Mouse (Mus musculus) cerebellum, adult 11-12 months (tissue): ENCODE data around the gene Cd79b.

ENCODE experiments used
- DNase-seq: peaks from one replicate; pipeline ENCODE4 v3.0.0; 2022

Cd79b gene

GRCm38 (mm10) chr11:106317801-106318200 is 3.2 kb upstream of the Cd79b start:
- DNase-seq: no peak

GRCm38 (mm10) chr11:106316416-106316815 is 1.9 kb upstream of the Cd79b start:
- DNase-seq: no peak

GRCm38 (mm10) chr11:106313533-106313932 is 1.0 kb downstream of the Cd79b start:
- DNase-seq: no peak

GRCm38 (mm10) chr11:106310123-106310522 is 4.4 kb downstream of the Cd79b start:
- DNase-seq: no peak

- DNase-seq: no peak
These were observed 6.4 kb downstream of the Cd79b start for GRCm38 (mm10) chr11:106308162-106308561.

DNA sequence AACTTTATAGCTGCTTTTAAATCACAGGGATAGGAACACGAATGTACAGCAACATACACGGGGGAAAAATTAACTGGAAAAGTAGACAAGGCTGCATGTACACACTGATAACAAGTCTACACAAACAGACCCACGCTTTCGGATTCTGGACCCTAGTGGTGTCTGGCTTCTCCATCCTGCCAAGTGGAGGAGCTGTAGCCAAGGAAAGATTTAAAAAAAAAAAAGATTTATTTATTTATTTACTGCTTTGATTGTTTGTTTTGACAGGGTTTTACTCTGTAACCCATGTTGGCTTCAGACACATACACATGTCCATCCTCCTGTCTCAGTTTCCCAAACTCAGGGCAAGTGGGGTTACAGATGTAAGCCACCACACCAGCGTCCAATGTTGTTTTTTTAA is 7.1 kb downstream of the Cd79b start:
- no peak for DNase-seq

DNA sequence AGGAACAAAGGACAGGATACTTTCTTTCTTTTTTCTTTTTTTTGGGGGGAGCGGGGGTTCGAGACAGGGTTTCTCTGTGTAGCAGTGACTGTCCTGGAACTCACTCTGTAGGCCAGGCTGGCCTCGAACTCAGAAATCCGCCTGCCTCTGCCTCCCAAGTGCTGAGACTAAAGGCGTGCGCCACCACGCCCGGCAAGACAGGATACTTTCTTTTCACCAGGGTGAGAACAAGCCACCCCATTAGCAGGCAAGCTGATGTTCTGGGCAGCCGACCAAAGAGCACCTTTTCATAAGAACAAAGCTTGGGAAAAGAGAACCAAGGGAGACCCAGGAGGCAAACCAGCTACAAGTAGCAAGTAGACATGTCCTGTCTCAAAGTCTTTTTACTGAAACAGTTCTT is 7.8 kb downstream of the Cd79b start:
- no peak for DNase-seq

- DNase-seq: no peak
These were observed 8.5 kb downstream of the Cd79b start for GRCm38 (mm10) chr11:106306065-106306385.

GRCm38 (mm10) chr11:106305348-106306064 is 9.1 kb downstream of the Cd79b start:
- DNase-seq: no peak

- DNase-seq: no peak
These were observed 11.9 kb downstream of the Cd79b start for GRCm38 (mm10) chr11:106302634-106303033.

GRCm38 (mm10) chr11:106301765-106302164 is 12.8 kb downstream of the Cd79b start, which contains the start of gene Gh:
Gh (minus strand) TSS chr11:106301865.
- DNase-seq: no peak

- peak; percentile 91 for DNase-seq
These were observed 22.7 kb downstream of the Cd79b start for GRCm38 (mm10) chr11:106291861-106292260.

DNA sequence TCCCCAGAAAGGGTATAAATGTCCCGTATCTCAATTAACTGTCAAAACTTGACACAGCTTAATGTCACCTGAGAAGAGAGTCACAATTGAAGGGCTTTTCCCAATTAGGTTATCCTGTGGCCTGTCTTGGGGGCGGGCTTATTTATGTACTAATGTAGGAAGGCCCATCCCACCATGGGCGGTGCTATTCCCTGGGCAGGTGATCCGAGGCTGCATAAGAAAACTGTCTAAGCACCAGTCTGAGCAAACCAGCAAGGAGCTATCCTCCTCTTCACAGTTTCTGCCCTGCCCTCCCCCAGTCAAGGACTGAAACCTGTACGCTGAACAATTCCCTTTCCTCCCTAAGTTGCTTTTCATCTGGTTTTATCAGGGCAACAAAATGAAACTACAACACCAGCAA is 24.2 kb downstream of the Cd79b start:
- peak; percentile 56 for DNase-seq

DNA sequence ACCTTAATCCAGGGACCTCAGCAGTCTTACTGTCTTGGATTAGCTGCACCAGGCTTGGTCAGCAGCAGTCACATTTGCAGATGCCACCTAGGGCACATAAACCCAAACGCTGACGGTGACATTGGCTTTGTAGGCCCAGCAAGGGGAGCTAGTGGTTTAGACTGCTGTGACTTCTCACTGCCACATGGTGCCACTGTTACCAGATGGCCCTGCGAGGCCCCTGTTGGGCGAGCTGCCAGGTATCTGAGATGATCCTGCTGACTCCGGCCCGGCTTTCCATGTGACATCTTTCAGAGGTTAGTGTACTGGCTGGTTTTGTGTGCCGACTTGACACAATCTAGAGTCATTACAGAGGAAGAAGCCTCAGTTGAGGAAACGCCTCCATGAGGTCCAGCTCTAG is 25.2 kb downstream of the Cd79b start:
- DNase-seq: peak; percentile 94

- peak; percentile 89 for DNase-seq
These were observed 27.6 kb downstream of the Cd79b start for GRCm38 (mm10) chr11:106286987-106287386.

DNA sequence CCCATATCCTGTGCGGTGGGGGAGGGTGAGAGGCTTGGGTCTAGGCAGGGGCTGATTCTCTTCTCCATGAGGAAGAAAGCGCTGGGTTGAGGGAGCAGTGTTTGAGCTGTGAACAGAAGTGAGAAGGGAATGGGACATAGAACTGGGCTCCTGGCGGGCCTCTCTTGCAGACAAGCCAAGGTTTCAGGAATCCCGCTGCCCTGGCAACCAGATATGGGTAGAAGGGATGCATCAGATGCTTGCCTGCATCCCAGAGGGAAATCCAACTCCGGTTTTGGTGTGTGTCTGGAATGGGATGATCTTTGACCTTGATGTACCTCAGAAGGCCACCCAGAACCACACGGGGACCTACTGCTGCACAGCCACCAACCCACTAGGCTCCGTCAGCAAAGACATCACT is 28.4 kb downstream of the Cd79b start:
- DNase-seq: peak; percentile 66

- DNase-seq: peak; percentile 50
These were observed 30.4 kb downstream of the Cd79b start for GRCm38 (mm10) chr11:106284126-106284525.

- DNase-seq: peak; percentile 71
These were observed 31.2 kb downstream of the Cd79b start for GRCm38 (mm10) chr11:106283371-106283770.

DNA sequence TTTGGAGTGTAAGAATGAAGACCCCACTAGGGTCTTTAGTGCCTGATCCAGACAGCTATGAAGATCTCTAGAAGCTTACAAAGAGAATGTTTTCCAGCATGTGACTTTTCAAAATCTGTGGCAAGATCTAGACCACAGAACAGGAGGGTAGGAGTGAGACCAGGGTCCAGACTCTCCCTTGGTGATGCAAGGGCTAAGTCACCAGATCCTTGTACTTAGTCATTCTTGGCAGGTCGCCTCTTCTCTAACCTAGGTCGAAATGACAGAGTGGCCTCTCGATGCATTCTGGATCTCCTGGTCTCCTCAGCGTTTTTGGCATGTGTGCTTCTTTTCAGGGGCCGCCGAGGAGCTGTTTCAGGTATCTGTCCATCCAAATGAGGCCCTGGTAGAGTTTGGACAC is 32.1 kb downstream of the Cd79b start:
- DNase-seq: peak; percentile 38

GRCm38 (mm10) chr11:106276454-106276853 is 38.1 kb downstream of the Cd79b start, which contains the start of gene Tcam1:
Tcam1 (plus strand) TSS chr11:106276672.
- peak; percentile 91 for DNase-seq

DNA sequence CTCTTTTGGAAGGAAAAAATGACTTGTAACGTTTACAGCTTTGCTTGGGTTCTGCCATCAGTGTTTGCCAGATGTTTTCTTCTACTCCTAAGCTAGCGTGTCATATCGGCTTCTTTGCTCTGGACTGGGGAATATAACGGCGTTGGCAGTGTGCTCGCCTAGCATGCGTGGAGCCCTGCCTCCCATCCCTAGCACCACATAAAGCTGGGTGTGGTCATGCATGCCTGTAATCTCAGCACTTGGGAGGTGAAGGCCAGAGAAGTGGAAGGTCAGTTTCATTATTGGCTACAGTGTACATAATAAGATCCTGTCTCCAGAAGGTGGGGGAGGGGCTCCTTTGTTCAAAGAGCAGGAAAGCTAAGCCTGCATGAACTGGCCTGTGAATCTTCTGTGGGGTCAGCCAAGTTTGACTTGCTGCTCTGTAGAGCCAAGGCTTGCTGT is 39.6 kb downstream of the Cd79b start:
- DNase-seq: no peak

DNA sequence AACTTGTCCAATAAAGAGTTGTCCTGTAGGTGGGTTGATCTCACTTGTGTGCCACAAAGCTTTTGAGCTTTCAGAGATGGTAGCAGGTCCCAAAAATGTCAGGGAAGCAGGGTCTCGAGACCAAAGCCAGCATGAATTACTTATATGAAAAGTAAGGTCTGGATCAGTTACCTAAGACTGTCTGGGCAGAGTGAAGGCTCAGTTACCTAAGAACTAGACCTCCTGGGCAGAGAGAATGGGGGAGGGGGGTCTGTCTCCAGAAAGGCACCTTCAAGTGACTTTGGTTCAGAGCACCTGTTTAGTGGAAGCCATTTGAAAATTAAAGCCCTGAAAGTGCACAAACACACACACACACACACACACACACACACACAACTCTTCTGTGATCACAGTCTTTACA is 40.2 kb downstream of the Cd79b start:
- DNase-seq: no peak

DNA sequence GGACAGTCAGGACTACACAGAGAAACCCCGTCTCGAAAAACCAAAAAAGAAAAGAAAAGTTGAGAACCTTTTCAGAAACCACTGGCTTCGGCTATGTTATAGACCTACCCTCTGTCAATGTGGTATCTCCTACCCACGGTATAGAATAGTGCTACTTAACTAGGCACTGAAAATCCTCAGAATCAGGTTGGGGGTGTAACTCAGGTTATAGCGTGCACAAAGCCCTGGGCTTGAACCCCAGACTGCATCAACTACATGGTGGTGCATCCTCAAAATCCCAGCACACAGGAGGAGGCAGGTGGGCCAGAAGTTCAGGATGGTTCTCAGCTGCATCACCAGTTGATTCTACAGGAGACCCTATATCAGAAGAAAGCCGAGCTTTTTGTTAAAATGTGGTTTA is 40.8 kb downstream of the Cd79b start:
- no peak for DNase-seq

DNA sequence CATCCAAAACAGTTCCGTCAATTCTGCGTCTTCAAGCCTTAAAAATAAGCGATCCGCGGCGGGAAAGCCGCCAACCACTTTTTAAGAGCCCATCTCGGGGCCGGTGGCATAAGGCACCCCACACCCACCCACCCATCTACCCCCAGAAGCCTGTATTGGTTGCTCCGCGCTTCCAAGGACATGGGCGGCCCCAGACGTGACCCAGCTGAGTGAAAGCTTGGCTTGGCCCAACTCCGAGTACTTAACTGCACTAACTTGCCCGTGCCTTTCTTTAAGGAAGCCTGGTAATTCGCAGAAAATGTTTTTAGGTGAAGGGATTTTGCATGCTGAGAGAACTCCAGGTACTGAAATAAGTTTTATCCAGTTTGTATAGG is 41.3 kb downstream of the Cd79b start:
- DNase-seq: no peak

DNA sequence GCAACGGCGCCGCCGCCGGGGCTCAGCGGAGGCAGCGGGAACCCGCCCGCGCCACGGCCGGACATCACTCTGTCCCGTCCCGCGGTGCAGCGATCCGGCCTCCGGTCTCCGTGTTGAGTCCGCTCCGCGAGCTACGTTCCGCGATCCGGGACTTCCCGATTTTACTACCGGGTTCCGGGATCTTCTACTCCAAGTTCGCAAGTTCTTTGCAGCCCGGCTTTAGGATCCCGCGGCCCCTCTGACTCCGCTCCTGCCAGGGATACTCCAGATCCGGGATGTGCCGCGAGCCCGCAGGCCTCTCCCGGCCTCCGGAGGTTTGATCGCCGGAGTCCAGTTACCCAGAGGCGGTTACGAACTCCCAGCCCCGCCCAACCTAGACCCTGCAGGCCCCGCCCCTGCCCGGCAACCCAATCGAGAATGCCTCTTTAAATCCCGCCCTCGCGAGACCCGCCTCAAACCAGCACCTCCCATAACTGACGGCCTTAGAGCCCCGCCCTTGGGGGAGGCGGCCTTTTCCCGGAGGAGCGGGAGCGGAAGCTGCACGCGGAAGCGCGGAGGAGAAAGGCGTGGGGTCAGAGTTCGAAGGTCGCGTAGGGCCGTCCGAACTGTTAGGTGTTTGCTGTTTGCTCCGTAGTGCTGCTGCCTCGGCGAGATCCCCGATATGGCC is 41.8 kb downstream of the Cd79b start, which contains the start of gene Smarcd2:
Gene Smarcd2 (minus strand): TSS at position 329 of the 667 bp plus-strand sequence.
- DNase-seq: peak; percentile 100
